7 mouse cellular contexts compared by ENCODE assay signal in genomic region chr5:134688718-134689284, GRCm38 (mm10). TPM values are rescaled to one million over a fixed set of nuclear protein-coding genes. Genes with fewer than 3 reads are reported as not detected.
DNase-seq lines count a peak whose midpoint lies in the region; ATAC-seq lines count a peak whose summit lies in the region.

No protein-coding gene starts in this region.

- peak; percentile 99 for DNase-seq in adrenal gland, postnatal 14 days
- DNase-seq in embryonic facial prominence, embryonic 11.5 days (ENCODE audit: low spot score): peak; percentile 99
- peak; percentile 100 for DNase-seq in kidney, adult 11 months
- DNase-seq in limb, embryonic 10.5 days (ENCODE audit: low spot score): peak; percentile 98
- peak; percentile 99 for DNase-seq in spleen, adult 12 weeks (ENCODE audit: low spot score)

- peak overlapping the region; percentile 80 for H3K4me3 ChIP-seq in embryonic facial prominence, embryonic 11.5 days (ENCODE audit: low read depth, low read length)
- peak overlapping the region; percentile 84 for H3K4me3 ChIP-seq in limb, embryonic 10.5 days
- peak overlapping the region; percentile 86 for H3K4me3 ChIP-seq in midbrain, embryonic 13.5 days (replicated peaks)

- H3K9me3 ChIP-seq in embryonic facial prominence, embryonic 11.5 days (replicated peaks; ENCODE audit: control insufficient read depth, low read length): no peaks in the 10 kb centered on the region
- no peaks in the 10 kb centered on the region for H3K9me3 ChIP-seq in limb, embryonic 10.5 days (replicated peaks)
- H3K9me3 ChIP-seq in midbrain, embryonic 13.5 days: no peaks in the 10 kb centered on the region

- no peaks in the 10 kb centered on the region for H3K4me1 ChIP-seq in embryonic facial prominence, embryonic 11.5 days (ENCODE audit: control insufficient read depth, insufficient read depth, low read length)
- peaks cover 19% of the 10 kb centered on the region for H3K4me1 ChIP-seq in limb, embryonic 10.5 days
- peaks cover 23% of the 10 kb centered on the region for H3K4me1 ChIP-seq in midbrain, embryonic 13.5 days (replicated peaks)

- peak overlapping the region; percentile 19 for H3K4me2 ChIP-seq in embryonic facial prominence, embryonic 11.5 days (ENCODE audit: low read depth, low read length)
- peak overlapping the region; percentile 84 for H3K4me2 ChIP-seq in midbrain, embryonic 13.5 days (replicated peaks)

- peak overlapping the region; percentile 41; the same call in 1 of the 2 replicates for H3K27ac ChIP-seq in embryonic facial prominence, embryonic 11.5 days (replicated peaks; ENCODE audit: low read depth, low read length)
- peak overlapping the region; percentile 66 for H3K27ac ChIP-seq in limb, embryonic 10.5 days
- peak overlapping the region; percentile 92 for H3K27ac ChIP-seq in midbrain, embryonic 13.5 days

- WGBS in embryonic facial prominence, embryonic 11.5 days: under 1% methylated on average over 38 of the region's 38 CpGs
- WGBS in limb, embryonic 10.5 days: under 1% methylated on average over 38 of the region's 38 CpGs
- WGBS in midbrain, embryonic 13.5 days: under 1% methylated on average over 37 of the region's 38 CpGs

- no peaks in the 10 kb centered on the region for H3K36me3 ChIP-seq in embryonic facial prominence, embryonic 11.5 days (replicated peaks; ENCODE audit: control insufficient read depth, insufficient read depth, low read depth, low read length)
- H3K36me3 ChIP-seq in limb, embryonic 10.5 days: peaks cover 21% of the 10 kb centered on the region
- H3K36me3 ChIP-seq in midbrain, embryonic 13.5 days: peaks cover 26% of the 10 kb centered on the region

- H3K27me3 ChIP-seq in embryonic facial prominence, embryonic 11.5 days (ENCODE audit: control insufficient read depth, insufficient read depth, low read length): no peaks in the 10 kb centered on the region
- H3K27me3 ChIP-seq in limb, embryonic 10.5 days (ENCODE audit: low read depth, poor library complexity, severe bottlenecking): peaks cover 19% of the 10 kb centered on the region
- H3K27me3 ChIP-seq in midbrain, embryonic 13.5 days: no peaks in the 10 kb centered on the region

- peak; percentile 94 for ATAC-seq in embryonic facial prominence, embryonic 11.5 days (replicated peaks; ENCODE audit: insufficient number of reproducible peaks, low FRiP score, low TSS enrichment, low read depth)
- peak; percentile 89 for ATAC-seq in granulocyte monocyte progenitor cell, adult 5-6 weeks (replicated peaks; ENCODE audit: poor library complexity, severe bottlenecking)
- ATAC-seq in midbrain, embryonic 13.5 days: peak; percentile 96

- H3K9ac ChIP-seq in embryonic facial prominence, embryonic 11.5 days (replicated peaks; ENCODE audit: low read length): peak overlapping the region; percentile 42
- peak overlapping the region; percentile 49 for H3K9ac ChIP-seq in midbrain, embryonic 13.5 days (replicated peaks)

RNA-seq across cellular contexts. Expression of gene Limk1, which starts 0.4 kb away (rescaled TPM):
- total RNA-seq in adrenal gland, postnatal 14 days (2021): 17.9 and 23.7 TPM in 2 replicates
- 4.6 and 6.5 TPM in 2 replicates for polyA plus RNA-seq in embryonic facial prominence, embryonic 11.5 days (2014; fragmentation: Nextera tagmentation; extraction: Ambion mirVana)
- total RNA-seq in granulocyte monocyte progenitor cell, adult 5-6 weeks (2014; fragmentation: Nextera tagmentation): 30.6 and 30.9 TPM in 2 replicates
- total RNA-seq in granulocyte monocyte progenitor cell, adult 5-6 weeks (2017): 11.4 and 13.6 TPM in 2 replicates
- 4.4 and 5.3 TPM in 2 replicates for polyA plus RNA-seq in limb, embryonic 10.5 days (2016; fragmentation: Nextera tagmentation; extraction: Ambion mirVana)
- 17.5 and 20.8 TPM in 2 replicates for polyA plus RNA-seq in midbrain, embryonic 13.5 days (2015; fragmentation: Nextera tagmentation; extraction: Ambion mirVana)

RNA-seq across cellular contexts. Expression of gene Eif4h, which starts 49.5 kb away (rescaled TPM):
- total RNA-seq in adrenal gland, postnatal 14 days (2021): 277 and 309 TPM in 2 replicates
- polyA plus RNA-seq in embryonic facial prominence, embryonic 11.5 days (2014; fragmentation: Nextera tagmentation; extraction: Ambion mirVana): 479 and 512 TPM in 2 replicates
- 226 and 246 TPM in 2 replicates for total RNA-seq in granulocyte monocyte progenitor cell, adult 5-6 weeks (2014; fragmentation: Nextera tagmentation)
- total RNA-seq in granulocyte monocyte progenitor cell, adult 5-6 weeks (2017): 252 and 300 TPM in 2 replicates
- 664 and 686 TPM in 2 replicates for polyA plus RNA-seq in limb, embryonic 10.5 days (2016; fragmentation: Nextera tagmentation; extraction: Ambion mirVana)
- 352 and 382 TPM in 2 replicates for polyA plus RNA-seq in midbrain, embryonic 13.5 days (2015; fragmentation: Nextera tagmentation; extraction: Ambion mirVana)

RNA-seq across cellular contexts. Expression of gene Eln, which starts 58.3 kb away (rescaled TPM):
- 148 and 554 TPM in 2 replicates for total RNA-seq in adrenal gland, postnatal 14 days (2021)
- 4.4 and 4.6 TPM in 2 replicates for polyA plus RNA-seq in embryonic facial prominence, embryonic 11.5 days (2014; fragmentation: Nextera tagmentation; extraction: Ambion mirVana)
- total RNA-seq in granulocyte monocyte progenitor cell, adult 5-6 weeks (2014; fragmentation: Nextera tagmentation): not detected in 2 replicates
- total RNA-seq in granulocyte monocyte progenitor cell, adult 5-6 weeks (2017): not detected in 2 replicates
- 1.0 and 4.2 TPM in 2 replicates for polyA plus RNA-seq in limb, embryonic 10.5 days (2016; fragmentation: Nextera tagmentation; extraction: Ambion mirVana)
- 2.1 and 2.6 TPM in 2 replicates for polyA plus RNA-seq in midbrain, embryonic 13.5 days (2015; fragmentation: Nextera tagmentation; extraction: Ambion mirVana)

Comparison
In these comparisons a context has a peak if more than half of its experiments do, and no peak if none do; other contexts are left out.
1. Peak in every context shown above with its lines: DNase-seq, ATAC-seq, H3K4me3 ChIP-seq and H3K27ac ChIP-seq.
2. H3K27ac ChIP-seq: peak in every context shown above with its lines; median percentile 92 in midbrain, embryonic 13.5 days; 66 in limb, embryonic 10.5 days; 41 in embryonic facial prominence, embryonic 11.5 days.